Mouse (Mus musculus) regulatory T cell (primary cell): ENCODE results near the gene Shkbp1.

Experiments
- in situ Hi-C: fragments of 300-600 bp; cut with MboI, MseI; formaldehyde crosslinking; loops from one replicate; pipeline ENCODE4 v1.15.1; 2025; ENCODE audit warnings: high pct_unique_total_duplicates

The Shkbp1 gene

GRCm38 (mm10) chr7:27334405-27334911 lies 21.4 kb downstream of the Shkbp1 start:
- in situ Hi-C loops = loop anchor here (10.0 kb wide), 1 partner anchor 1880 kb away; the partner anchor contains the start of gene Catsperg1

- in situ Hi-C loops = loop anchor here (10.0 kb wide), 1 partner anchor 1881 kb away; the partner anchor contains the start of gene Catsperg1
Observed at GRCm38 (mm10) chr7:27333316-27333941, 22.4 kb downstream of the Shkbp1 start.

GRCm38 (mm10) chr7:27332353-27333199 lies 23.2 kb downstream of the Shkbp1 start:
- in situ Hi-C loops = loop anchor here (10.0 kb wide), 1 partner anchor 1882 kb away; the partner anchor contains the start of gene Catsperg1

GRCm38 (mm10) chr7:27331854-27332253 lies 24.0 kb downstream of the Shkbp1 start:
- in situ Hi-C loops = loop anchor here (10.0 kb wide), 1 partner anchor 1883 kb away; the partner anchor contains the start of gene Catsperg1

GRCm38 (mm10) chr7:27331541-27331851 lies 24.3 kb downstream of the Shkbp1 start:
- in situ Hi-C loops = loop anchor here (10.0 kb wide), 1 partner anchor 1883 kb away; the partner anchor contains the start of gene Catsperg1

- in situ Hi-C loops = loop anchor here (10.0 kb wide), 1 partner anchor 1884 kb away; the partner anchor contains the start of gene Catsperg1
Observed at GRCm38 (mm10) chr7:27330709-27331540, 24.9 kb downstream of the Shkbp1 start.

- in situ Hi-C loops = loop anchor here (10.0 kb wide), 1 partner anchor 1885 kb away; the partner anchor contains the start of gene Catsperg1
Observed at GRCm38 (mm10) chr7:27329981-27330380, 25.8 kb downstream of the Shkbp1 start.

- in situ Hi-C loops = no loop called here
Observed at GRCm38 (mm10) chr7:27329326-27329947, 26.4 kb downstream of the Shkbp1 start.

- in situ Hi-C loops = no loop called here
Observed at GRCm38 (mm10) chr7:27328648-27329047, 27.2 kb downstream of the Shkbp1 start.

GRCm38 (mm10) chr7:27328161-27328560 lies 27.7 kb downstream of the Shkbp1 start:
- in situ Hi-C loops = no loop called here

GRCm38 (mm10) chr7:27327500-27327899 lies 28.3 kb downstream of the Shkbp1 start:
- in situ Hi-C loops = no loop called here

GRCm38 (mm10) chr7:27326101-27326880 lies 29.5 kb downstream of the Shkbp1 start:
- in situ Hi-C loops = no loop called here

- in situ Hi-C loops = no loop called here
Observed at GRCm38 (mm10) chr7:27325697-27326096, 30.1 kb downstream of the Shkbp1 start.

GRCm38 (mm10) chr7:27324928-27325327 lies 30.9 kb downstream of the Shkbp1 start:
- in situ Hi-C loops = no loop called here

- in situ Hi-C loops = no loop called here
Observed at GRCm38 (mm10) chr7:27324161-27324560, 31.7 kb downstream of the Shkbp1 start.

GRCm38 (mm10) chr7:27323001-27323400 lies 32.8 kb downstream of the Shkbp1 start:
- in situ Hi-C loops = no loop called here

- in situ Hi-C loops = no loop called here
Observed at GRCm38 (mm10) chr7:27322291-27322690, 33.5 kb downstream of the Shkbp1 start.

GRCm38 (mm10) chr7:27319411-27319810 lies 36.4 kb downstream of the Shkbp1 start:
- in situ Hi-C loops = no loop called here

- in situ Hi-C loops = no loop called here
Observed at GRCm38 (mm10) chr7:27315958-27316357, 39.9 kb downstream of the Shkbp1 start.

- in situ Hi-C loops = no loop called here
Observed at GRCm38 (mm10) chr7:27314393-27314792, 41.4 kb downstream of the Shkbp1 start.
